Mouse (Mus musculus): ENCODE results near the gene Homer2. TPM values are rescaled to one million over a fixed set of nuclear protein-coding genes. Genes with fewer than 3 reads are reported as not detected.

The Homer2 gene
- polyA plus RNA-seq (2015; fragmentation: Nextera tagmentation; extraction: Ambion mirVana) = 10.4 and 13.9 TPM in 2 replicates

GRCm38 (mm10) chr7:81707471-81708140 is at the start of gene Homer2:
TSS of gene Homer2 (minus strand) at chr7:81707527.

DNA sequence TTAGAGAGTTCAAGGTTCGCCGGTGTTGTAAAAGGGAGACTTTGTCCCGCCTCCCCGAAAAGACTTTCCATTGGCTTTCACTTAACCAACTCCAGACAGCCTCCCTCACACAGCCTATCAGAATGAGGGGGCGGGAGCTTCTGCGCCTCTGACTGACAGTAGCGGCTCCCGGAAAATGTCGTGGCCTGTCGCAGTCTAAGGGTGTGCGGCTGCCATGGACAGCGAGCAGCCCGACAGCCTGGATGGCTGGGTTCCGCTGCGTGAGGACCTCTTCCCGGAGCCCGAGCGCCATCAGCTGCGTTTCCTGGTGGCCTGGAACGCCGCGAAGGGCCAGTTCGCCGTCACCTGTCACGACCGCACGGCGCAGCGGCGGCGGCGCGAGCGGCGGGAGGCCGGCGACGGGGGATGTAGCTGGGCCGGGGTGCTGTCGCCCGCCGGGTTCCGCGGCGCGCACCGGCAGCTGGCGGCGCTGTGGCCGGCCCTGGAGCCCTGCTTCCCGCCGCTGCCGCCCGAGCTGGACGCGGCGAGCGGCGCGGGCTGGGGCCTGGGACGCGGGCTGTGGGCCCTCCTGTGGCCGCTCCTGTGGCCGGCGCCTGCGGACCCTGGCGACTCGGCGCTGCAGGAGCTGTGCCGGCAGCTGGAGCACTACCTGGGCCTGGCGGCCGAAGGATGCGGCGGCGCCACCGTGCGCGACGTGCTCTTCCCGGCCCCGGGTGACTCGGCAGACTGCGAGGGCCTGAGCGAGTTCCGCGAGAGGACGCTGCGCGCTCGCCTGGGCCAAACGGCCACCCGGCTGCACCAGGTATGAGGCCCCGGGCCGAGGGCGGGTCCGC is 136.0 kb downstream of the Homer2 start, which contains the start of gene Whamm:
Gene Whamm, plus strand, starts transcription at position 159 of the 833 bp plus-strand sequence.

DNA sequence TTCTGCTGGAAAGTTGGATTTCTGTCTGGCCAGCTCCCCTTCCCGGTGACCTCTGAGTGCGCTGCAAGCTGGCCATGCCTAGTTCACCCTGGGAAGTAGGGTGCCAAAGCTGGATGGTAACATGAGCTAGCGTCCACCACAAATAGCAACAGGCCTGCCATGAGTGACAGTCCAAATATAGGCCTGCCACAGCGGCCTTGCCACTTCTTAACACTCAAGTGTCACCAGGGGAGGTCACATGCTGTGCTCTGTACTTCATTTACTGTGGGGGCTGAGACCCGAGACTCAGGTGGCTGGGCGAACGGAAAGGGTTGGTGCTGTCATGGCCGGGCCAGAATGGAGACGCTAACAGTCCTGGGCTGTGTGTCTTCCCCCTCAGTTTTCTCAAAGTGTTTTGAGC is 140.4 kb downstream of the Homer2 start, which contains the start of gene Fsd2:
Gene Fsd2, minus strand, starts transcription at position 53 of the 400 bp plus-strand sequence.

Other genes with a start within 250 kb of the Homer2 start
- 0.22 and 0.36 TPM in 2 replicates for gene Ap3b2, start 213.6 kb downstream of the Homer2 start, polyA plus RNA-seq (2015; fragmentation: Nextera tagmentation; extraction: Ambion mirVana)
- not detected in 2 replicates for gene BC048679, start 209.2 kb downstream of the Homer2 start, polyA plus RNA-seq (2015; fragmentation: Nextera tagmentation; extraction: Ambion mirVana)
- gene Fsd2, start 140.6 kb downstream of the Homer2 start, polyA plus RNA-seq (2015; fragmentation: Nextera tagmentation; extraction: Ambion mirVana) = 69.0 and 71.0 TPM in 2 replicates
- 3.2 and 5.1 TPM in 2 replicates for gene Whamm, start 136.3 kb downstream of the Homer2 start, polyA plus RNA-seq (2015; fragmentation: Nextera tagmentation; extraction: Ambion mirVana)
- 85.6 and 87.4 TPM in 2 replicates for gene Ramac, start 55.4 kb upstream of the Homer2 start, polyA plus RNA-seq (2015; fragmentation: Nextera tagmentation; extraction: Ambion mirVana)
- 28.0 and 33.7 TPM in 2 replicates for gene 3110040N11Rik, start 82.0 kb upstream of the Homer2 start, polyA plus RNA-seq (2015; fragmentation: Nextera tagmentation; extraction: Ambion mirVana)
- gene Btbd1, start 121.9 kb upstream of the Homer2 start, polyA plus RNA-seq (2015; fragmentation: Nextera tagmentation; extraction: Ambion mirVana) = 143 and 172 TPM in 2 replicates
- gene Gm10160, start 148.3 kb upstream of the Homer2 start, polyA plus RNA-seq (2015; fragmentation: Nextera tagmentation; extraction: Ambion mirVana) = not detected in 2 replicates
- gene Tm6sf1, start 151.5 kb upstream of the Homer2 start, polyA plus RNA-seq (2015; fragmentation: Nextera tagmentation; extraction: Ambion mirVana) = 160 and 179 TPM in 2 replicates
- 6.6 and 7.9 TPM in 2 replicates for gene Hdgfl3, start 226.9 kb upstream of the Homer2 start, polyA plus RNA-seq (2015; fragmentation: Nextera tagmentation; extraction: Ambion mirVana)

Measured in skeletal muscle tissue, postnatal 0 days (tissue).